In genomic region chr19:4989013-4989412, GRCm38 (mm10) we compare ENCODE assay signal across 8 mouse cellular contexts. TPM values are rescaled to one million over a fixed set of nuclear protein-coding genes. Genes with fewer than 3 reads are reported as not detected.
DNase-seq lines count a peak whose midpoint lies in the region; ATAC-seq and TF ChIP-seq lines count a peak whose summit lies in the region.
"Had no signal": no experiment of that assay in that cellular context is flagged by ENCODE, and none has a peak within 500 bp of the region (broad histone marks: within the 10 kb centered on the region; RNA-seq: fewer than 3 reads in every experiment).

No protein-coding gene starts in this region.

- no peak for TF ChIP-seq POLR2A in MEL (IDR thresholded peaks at IDR 0.05; ENCODE audit: control insufficient read depth in 1 of 2, insufficient read depth in 1 of 2, low read depth in 1 of 2, low read length in 2 of 2, poor library complexity in 1 of 2)

- no peak for ATAC-seq in forebrain, embryonic 12.5 days (ENCODE audit: low FRiP score)
- no peak for ATAC-seq in hindbrain, embryonic 12.5 days (ENCODE audit: low FRiP score)
- ATAC-seq in midbrain, embryonic 15.5 days (replicated peaks): no peak

- peak; percentile 84 for DNase-seq in MEL (ENCODE audit: low read depth, low spot score)
- peak; percentile 96 for DNase-seq in adrenal gland, postnatal 25 days
- peak; percentile 58 to 68 for DNase-seq in left cerebral cortex, postnatal 36 days (ENCODE audit: low spot score in 2 of 2)
- DNase-seq in splenic B cell, adult 2 months (ENCODE audit: low read depth, low spot score): peak; percentile 75

- no peak overlapping the region for H3K27ac ChIP-seq in MEL (ENCODE audit: control insufficient read depth, low read depth, low read length)
- no peak overlapping the region for H3K27ac ChIP-seq in forebrain, embryonic 12.5 days
- no peak overlapping the region for H3K27ac ChIP-seq in hindbrain, embryonic 12.5 days
- peak overlapping the region; percentile 81; the same call in 1 of the 2 replicates for H3K27ac ChIP-seq in midbrain, embryonic 15.5 days
- H3K27ac ChIP-seq: limb, embryonic 13.5 days had no signal

- intact Hi-C loops in left cerebral cortex, postnatal 36 days (cut with DNase I): no loop called here

- H3K4me3 ChIP-seq in MEL (ENCODE audit: control insufficient read depth in 1 of 2, insufficient read depth in 1 of 2, low read depth in 2 of 2, low read length in 2 of 2): no peak overlapping the region
- peak overlapping the region; percentile 37 for H3K4me3 ChIP-seq in forebrain, embryonic 12.5 days (replicated peaks)
- peak overlapping the region; percentile 42 for H3K4me3 ChIP-seq in hindbrain, embryonic 12.5 days
- peak overlapping the region; percentile 48 for H3K4me3 ChIP-seq in midbrain, embryonic 15.5 days
- H3K4me3 ChIP-seq: limb, embryonic 13.5 days had no signal

- TF ChIP-seq RAD21 in MEL (IDR thresholded peaks at IDR 0.05; ENCODE audit: low read depth, low read length): no peak

- TF ChIP-seq CTCF in MEL (IDR thresholded peaks at IDR 0.05 in 2 of 3, conservative IDR thresholded peaks at IDR 0.05 in 1 of 3; ENCODE audit: control insufficient read depth in 1 of 3, insufficient read depth in 1 of 3, low read depth in 2 of 3, low read length in 3 of 3, poor library complexity in 1 of 3, severe bottlenecking in 1 of 3): peak in 1 of 3 experiments; percentile 33; a peak in 2 of 6 replicates

- H3K4me2 ChIP-seq in forebrain, embryonic 12.5 days: peak overlapping the region; percentile 52
- H3K4me2 ChIP-seq in hindbrain, embryonic 12.5 days (replicated peaks): peak overlapping the region; percentile 60
- H3K4me2 ChIP-seq in midbrain, embryonic 15.5 days: peak overlapping the region; percentile 70
- H3K4me2 ChIP-seq: limb, embryonic 13.5 days had no signal

- no peaks in the 10 kb centered on the region for H3K9me3 ChIP-seq in MEL (replicated peaks; ENCODE audit: insufficient read depth, low read length)
- no peaks in the 10 kb centered on the region for H3K9me3 ChIP-seq in forebrain, embryonic 12.5 days
- no peaks in the 10 kb centered on the region for H3K9me3 ChIP-seq in hindbrain, embryonic 12.5 days (replicated peaks)
- H3K9me3 ChIP-seq in midbrain, embryonic 15.5 days: no peaks in the 10 kb centered on the region
- H3K9me3 ChIP-seq: limb, embryonic 13.5 days had no signal

- H3K9ac ChIP-seq in MEL (ENCODE audit: control insufficient read depth, low read depth, low read length, poor library complexity, severe bottlenecking): no peak overlapping the region
- no peak overlapping the region for H3K9ac ChIP-seq in forebrain, embryonic 12.5 days
- H3K9ac ChIP-seq in hindbrain, embryonic 12.5 days: peak overlapping the region; percentile 52; the same call in 1 of the 2 replicates
- H3K9ac ChIP-seq in midbrain, embryonic 15.5 days: peak overlapping the region; percentile 50
- H3K9ac ChIP-seq: limb, embryonic 13.5 days had no signal

- 4% methylated on average over 13 of the region's 13 CpGs for WGBS in forebrain, embryonic 12.5 days
- WGBS in hindbrain, embryonic 12.5 days: 5% methylated on average over 13 of the region's 13 CpGs
- WGBS in midbrain, embryonic 15.5 days: 3% methylated on average over 13 of the region's 13 CpGs

- H3K4me1 ChIP-seq in MEL (ENCODE audit: control insufficient read depth in 1 of 2, insufficient read depth in 2 of 2, low read length in 2 of 2): no peaks in the 10 kb centered on the region
- peaks cover 15% of the 10 kb centered on the region for H3K4me1 ChIP-seq in forebrain, embryonic 12.5 days
- H3K4me1 ChIP-seq in hindbrain, embryonic 12.5 days: peaks cover 14% of the 10 kb centered on the region
- H3K4me1 ChIP-seq in midbrain, embryonic 15.5 days: peaks cover 47% of the 10 kb centered on the region
- H3K4me1 ChIP-seq: limb, embryonic 13.5 days had no signal

- H3K27me3 ChIP-seq in MEL (ENCODE audit: control insufficient read depth in 1 of 2, insufficient read depth in 2 of 2, low read length in 2 of 2): no peaks in the 10 kb centered on the region
- peaks cover 99% of the 10 kb centered on the region for H3K27me3 ChIP-seq in forebrain, embryonic 12.5 days
- peaks cover 100% of the 10 kb centered on the region for H3K27me3 ChIP-seq in hindbrain, embryonic 12.5 days
- peaks cover 54% of the 10 kb centered on the region for H3K27me3 ChIP-seq in midbrain, embryonic 15.5 days (replicated peaks)
- no peaks in the 10 kb centered on the region; the same call in 1 of the 2 replicates for H3K27me3 ChIP-seq in splenic B cell, adult 2 months (ENCODE audit: control insufficient read depth, insufficient read depth, low read length, poor library complexity, severe bottlenecking)

- H3K79me2 ChIP-seq in MEL (ENCODE audit: control insufficient read depth, insufficient read depth, low read length, poor library complexity): no peaks in the 10 kb centered on the region

- H3K36me3 ChIP-seq in MEL (ENCODE audit: control insufficient read depth in 1 of 2, insufficient read depth in 2 of 2, low read length in 2 of 2): no peaks in the 10 kb centered on the region
- no peaks in the 10 kb centered on the region for H3K36me3 ChIP-seq in forebrain, embryonic 12.5 days (replicated peaks)
- H3K36me3 ChIP-seq in hindbrain, embryonic 12.5 days: no peaks in the 10 kb centered on the region
- no peaks in the 10 kb centered on the region for H3K36me3 ChIP-seq in midbrain, embryonic 15.5 days (replicated peaks)
- no peaks in the 10 kb centered on the region for H3K36me3 ChIP-seq in splenic B cell, adult 2 months (ENCODE audit: control insufficient read depth, insufficient read depth, low read length, poor library complexity, severe bottlenecking)
- H3K36me3 ChIP-seq: limb, embryonic 13.5 days had no signal

- TF ChIP-seq EP300 in MEL (IDR thresholded peaks at IDR 0.05; ENCODE audit: low read depth in 1 of 2, low read length in 2 of 2): no peak

TF ChIP-seq in MEL, 35 proteins besides CTCF, POLR2A, EP300 and RAD21 (continues in another document):
- TF ChIP-seq MXI1 (IDR thresholded peaks at IDR 0.05; ENCODE audit: low read depth, low read length) (peak; percentile 98), SMC3 (IDR thresholded peaks at IDR 0.05; ENCODE audit: low read depth, low read length) (no peak), SIN3A (IDR thresholded peaks at IDR 0.05; ENCODE audit: low read length) (peak; percentile 100), MAZ (IDR thresholded peaks at IDR 0.05; ENCODE audit: low read depth, low read length) (no peak), NRF1 (IDR thresholded peaks at IDR 0.05; ENCODE audit: insufficient read depth, low read depth, low read length, poor library complexity, severe bottlenecking) (no peak)

RNA-seq across cellular contexts. Expression of gene Npas4, which starts 1.1 kb away (rescaled TPM):
- not detected in 2 replicates for total RNA-seq in MEL (2012; rRNA removed)
- not detected for polyA plus RNA-seq in MEL (2012; ENCODE audit: insufficient read depth in 1 of 2, insufficient read length in 2 of 2, low read depth in 1 of 2, low replicate concordance in 2 of 2, missing spikeins in 1 of 2)
- 0.33 and 0.43 TPM in 2 replicates for total RNA-seq in adrenal gland, postnatal 25 days (2021)
- polyA plus RNA-seq in forebrain, embryonic 12.5 days (2016; fragmentation: Nextera tagmentation; extraction: Ambion mirVana): 0.09 and 0.14 TPM in 2 replicates
- 0.08 and 0.10 TPM in 2 replicates for polyA plus RNA-seq in hindbrain, embryonic 12.5 days (2016; fragmentation: Nextera tagmentation; extraction: Ambion mirVana)
- 10 to 100 TPM; 13.7 to 30.9 TPM for total RNA-seq in left cerebral cortex, postnatal 36 days (2021)
- 0.49 and 0.67 TPM in 2 replicates for polyA plus RNA-seq in midbrain, embryonic 15.5 days (2015; fragmentation: Nextera tagmentation; extraction: Ambion mirVana)
- polyA plus RNA-seq: limb, embryonic 13.5 days had no signal

RNA-seq across cellular contexts. Expression of gene Mrpl11, which starts 27.1 kb away (rescaled TPM):
- total RNA-seq in MEL (2012; rRNA removed): 98.5 and 108 TPM in 2 replicates
- polyA plus RNA-seq in MEL (2012; ENCODE audit: insufficient read depth in 1 of 2, insufficient read length in 2 of 2, low read depth in 1 of 2, low replicate concordance in 2 of 2, missing spikeins in 1 of 2): 100 to 1,000 TPM; 124 to 317 TPM
- total RNA-seq in adrenal gland, postnatal 25 days (2021): 51.7 and 51.8 TPM in 2 replicates
- 130 and 138 TPM in 2 replicates for polyA plus RNA-seq in forebrain, embryonic 12.5 days (2016; fragmentation: Nextera tagmentation; extraction: Ambion mirVana)
- polyA plus RNA-seq in hindbrain, embryonic 12.5 days (2016; fragmentation: Nextera tagmentation; extraction: Ambion mirVana): 116 and 124 TPM in 2 replicates
- 10 to 100 TPM; 50.8 to 64.8 TPM for total RNA-seq in left cerebral cortex, postnatal 36 days (2021)
- 91.7 and 96.4 TPM in 2 replicates for polyA plus RNA-seq in midbrain, embryonic 15.5 days (2015; fragmentation: Nextera tagmentation; extraction: Ambion mirVana)

RNA-seq across cellular contexts. Expression of gene Slc29a2, which starts 34.6 kb away (rescaled TPM):
- 2.1 and 3.2 TPM in 2 replicates for total RNA-seq in MEL (2012; rRNA removed)
- 10 to 100 TPM in 1 of 2 experiments, not detected in 1; 10.9 TPM for polyA plus RNA-seq in MEL (2012; ENCODE audit: insufficient read depth in 1 of 2, insufficient read length in 2 of 2, low read depth in 1 of 2, low replicate concordance in 2 of 2, missing spikeins in 1 of 2)
- 4.9 and 5.0 TPM in 2 replicates for total RNA-seq in adrenal gland, postnatal 25 days (2021)
- polyA plus RNA-seq in forebrain, embryonic 12.5 days (2016; fragmentation: Nextera tagmentation; extraction: Ambion mirVana): 7.2 and 7.4 TPM in 2 replicates
- polyA plus RNA-seq in hindbrain, embryonic 12.5 days (2016; fragmentation: Nextera tagmentation; extraction: Ambion mirVana): 5.3 and 7.2 TPM in 2 replicates
- total RNA-seq in left cerebral cortex, postnatal 36 days (2021): 10 to 100 TPM; 15.0 to 17.2 TPM
- 12.2 and 13.6 TPM in 2 replicates for polyA plus RNA-seq in midbrain, embryonic 15.5 days (2015; fragmentation: Nextera tagmentation; extraction: Ambion mirVana)

RNA-seq across cellular contexts. Expression of gene Peli3, which starts 46.1 kb away (rescaled TPM):
- total RNA-seq in MEL (2012; rRNA removed): 0.08 TPM in 1 of 2 replicates, not detected in the other
- polyA plus RNA-seq in MEL (2012; ENCODE audit: insufficient read depth in 1 of 2, insufficient read length in 2 of 2, low read depth in 1 of 2, low replicate concordance in 2 of 2, missing spikeins in 1 of 2): under 1 TPM in 1 of 2 experiments, not detected in 1; 0.33 TPM
- 8.4 and 11.4 TPM in 2 replicates for total RNA-seq in adrenal gland, postnatal 25 days (2021)
- 4.3 and 5.2 TPM in 2 replicates for polyA plus RNA-seq in forebrain, embryonic 12.5 days (2016; fragmentation: Nextera tagmentation; extraction: Ambion mirVana)
- 6.5 and 6.7 TPM in 2 replicates for polyA plus RNA-seq in hindbrain, embryonic 12.5 days (2016; fragmentation: Nextera tagmentation; extraction: Ambion mirVana)
- total RNA-seq in left cerebral cortex, postnatal 36 days (2021): 10 to 100 TPM; 25.4 to 32.9 TPM
- polyA plus RNA-seq in midbrain, embryonic 15.5 days (2015; fragmentation: Nextera tagmentation; extraction: Ambion mirVana): 14.0 and 14.5 TPM in 2 replicates

RNA-seq across cellular contexts. Expression of gene B4gat1, which starts 49.6 kb away (rescaled TPM):
- total RNA-seq in MEL (2012; rRNA removed): 6.9 and 7.8 TPM in 2 replicates
- 1 to 10 TPM in 1 of 2 experiments, not detected in 1; 9.6 TPM for polyA plus RNA-seq in MEL (2012; ENCODE audit: insufficient read depth in 1 of 2, insufficient read length in 2 of 2, low read depth in 1 of 2, low replicate concordance in 2 of 2, missing spikeins in 1 of 2)
- total RNA-seq in adrenal gland, postnatal 25 days (2021): 16.3 and 41.8 TPM in 2 replicates
- polyA plus RNA-seq in forebrain, embryonic 12.5 days (2016; fragmentation: Nextera tagmentation; extraction: Ambion mirVana): 37.6 and 37.9 TPM in 2 replicates
- polyA plus RNA-seq in hindbrain, embryonic 12.5 days (2016; fragmentation: Nextera tagmentation; extraction: Ambion mirVana): 43.8 and 48.7 TPM in 2 replicates
- 100 to 1,000 TPM; 118 to 135 TPM for total RNA-seq in left cerebral cortex, postnatal 36 days (2021)
- polyA plus RNA-seq in midbrain, embryonic 15.5 days (2015; fragmentation: Nextera tagmentation; extraction: Ambion mirVana): 78.8 and 80.6 TPM in 2 replicates

Comparison
In these comparisons a context has a peak if more than half of its experiments do, and no peak if none do; other contexts are left out.
1. H3K4me3 ChIP-seq: peak in forebrain, embryonic 12.5 days (single experiment), hindbrain, embryonic 12.5 days (single experiment) and midbrain, embryonic 15.5 days (single experiment); none in MEL (0 of 2).
2. H3K9ac ChIP-seq: peak in hindbrain, embryonic 12.5 days (single experiment) and midbrain, embryonic 15.5 days (single experiment); none in MEL (single experiment) and forebrain, embryonic 12.5 days (single experiment).
3. Peak in every context shown above with its lines, with median percentiles within 50 percentile points of each other: DNase-seq and H3K4me2 ChIP-seq.